Mouse (Mus musculus): ENCODE results near the gene Krtap16-1. TPM values are rescaled to one million over a fixed set of nuclear protein-coding genes. Genes with fewer than 3 reads are reported as not detected.

Krtap16-1 gene
- polyA plus RNA-seq, 1 experiment = not detected

GRCm38 (mm10) chr11:99985291-99986092 lies 905 bp downstream of the Krtap16-1 start:
- no peak for TF ChIP-seq GATA1 (IDR thresholded peaks at IDR 0.05; ENCODE audit: low read length)

- TF ChIP-seq GATA1 (IDR thresholded peaks at IDR 0.05; ENCODE audit: low read length) = no peak
These were observed 3.0 kb downstream of the Krtap16-1 start for GRCm38 (mm10) chr11:99983442-99983841.

GRCm38 (mm10) chr11:99982731-99983130 lies 3.7 kb downstream of the Krtap16-1 start:
- TF ChIP-seq GATA1 (IDR thresholded peaks at IDR 0.05; ENCODE audit: low read length) = no peak

- no peak for TF ChIP-seq GATA1 (IDR thresholded peaks at IDR 0.05; ENCODE audit: low read length)
These were observed 7.4 kb downstream of the Krtap16-1 start, which contains the start of gene Krtap29-1 for GRCm38 (mm10) chr11:99978953-99979352. Gene Krtap29-1 (minus strand): TSS chr11:99979053.

- TF ChIP-seq GATA1 (IDR thresholded peaks at IDR 0.05; ENCODE audit: low read length) = no peak
These were observed 20.4 kb downstream of the Krtap16-1 start for GRCm38 (mm10) chr11:99965961-99966360.

- no peak for TF ChIP-seq GATA1 (IDR thresholded peaks at IDR 0.05; ENCODE audit: low read length)
These were observed 22.2 kb downstream of the Krtap16-1 start for GRCm38 (mm10) chr11:99964213-99964612.

- TF ChIP-seq GATA1 (IDR thresholded peaks at IDR 0.05; ENCODE audit: low read length) = no peak
These were observed 38.2 kb downstream of the Krtap16-1 start, which contains the start of gene Krtap9-5 for GRCm38 (mm10) chr11:99948175-99948574. Gene Krtap9-5 (plus strand): TSS chr11:99948475.

GRCm38 (mm10) chr11:99937751-99938264 lies 48.6 kb downstream of the Krtap16-1 start:
- no peak for TF ChIP-seq GATA1 (IDR thresholded peaks at IDR 0.05; ENCODE audit: low read length)

- TF ChIP-seq GATA1 (IDR thresholded peaks at IDR 0.05; ENCODE audit: low read length) = no peak
These were observed 50.4 kb downstream of the Krtap16-1 start, which contains the start of gene Krtap31-2 for GRCm38 (mm10) chr11:99935991-99936390. Gene Krtap31-2 (plus strand): TSS chr11:99936291.

Other genes starting within 250 kb of the Krtap16-1 start
- gene Gm11595, start 213.7 kb downstream of the Krtap16-1 start, polyA plus RNA-seq (2012) = not detected in 2 replicates
- gene Krtap4-8, start 205.9 kb downstream of the Krtap16-1 start, polyA plus RNA-seq (2012) = not detected in 2 replicates
- not detected in 2 replicates for gene Krtap4-9, start 201.4 kb downstream of the Krtap16-1 start, polyA plus RNA-seq (2012)
- not detected in 2 replicates for gene Gm11596, start 193.1 kb downstream of the Krtap16-1 start, polyA plus RNA-seq (2012)
- not detected in 2 replicates for gene Gm11569, start 187.7 kb downstream of the Krtap16-1 start, polyA plus RNA-seq (2012)
- gene Gm11554, start 182.2 kb downstream of the Krtap16-1 start, polyA plus RNA-seq (2012) = not detected in 2 replicates
- not detected in 2 replicates for gene Krtap4-13, start 176.7 kb downstream of the Krtap16-1 start, polyA plus RNA-seq (2012)
- not detected in 2 replicates for gene Gm11564, start 170.9 kb downstream of the Krtap16-1 start, polyA plus RNA-seq (2012)
- not detected in 2 replicates for gene 2300003K06Rik, start 148.5 kb downstream of the Krtap16-1 start, polyA plus RNA-seq (2012)
- not detected in 2 replicates for gene Krtap4-16, start 135.0 kb downstream of the Krtap16-1 start, polyA plus RNA-seq (2012)
- not detected in 2 replicates for gene Gm11568, start 128.7 kb downstream of the Krtap16-1 start, polyA plus RNA-seq (2012)
- gene Gm11559, start 122.1 kb downstream of the Krtap16-1 start, polyA plus RNA-seq (2012) = not detected in 2 replicates
- not detected in 2 replicates for gene Krtap9-1, start 113.2 kb downstream of the Krtap16-1 start, polyA plus RNA-seq (2012)
- not detected in 2 replicates for gene Gm11567, start 107.4 kb downstream of the Krtap16-1 start, polyA plus RNA-seq (2012)
- gene Krtap31-1, start 78.7 kb downstream of the Krtap16-1 start, polyA plus RNA-seq (2012) = not detected in 2 replicates
- gene Gm11565, start 71.8 kb downstream of the Krtap16-1 start, polyA plus RNA-seq (2012) = not detected in 2 replicates
- not detected in 2 replicates for gene Krtap31-2, start 50.3 kb downstream of the Krtap16-1 start, polyA plus RNA-seq (2012)
- not detected in 2 replicates for gene Krtap9-5, start 38.1 kb downstream of the Krtap16-1 start, polyA plus RNA-seq (2012)
- gene Krtap29-1, start 7.5 kb downstream of the Krtap16-1 start, polyA plus RNA-seq (2012) = not detected in 2 replicates
- gene Krtap17-1, start 7.4 kb upstream of the Krtap16-1 start, polyA plus RNA-seq (2012) = not detected in 2 replicates
- gene Krt33a, start 29.6 kb upstream of the Krtap16-1 start, polyA plus RNA-seq (2012) = not detected in 2 replicates
- gene Krt33b, start 43.3 kb upstream of the Krtap16-1 start, polyA plus RNA-seq (2012) = not detected in 2 replicates
- not detected in 2 replicates for gene Krt34, start 55.0 kb upstream of the Krtap16-1 start, polyA plus RNA-seq (2012)
- gene Krt31, start 64.0 kb upstream of the Krtap16-1 start, polyA plus RNA-seq (2012) = not detected in 2 replicates
- not detected in 2 replicates for gene Krt32, start 101.6 kb upstream of the Krtap16-1 start, polyA plus RNA-seq (2012)
- not detected in 2 replicates for gene Krt35, start 109.6 kb upstream of the Krtap16-1 start, polyA plus RNA-seq (2012)
- gene Krt36, start 119.0 kb upstream of the Krtap16-1 start, polyA plus RNA-seq (2012) = not detected in 2 replicates
- gene Krt13, start 135.0 kb upstream of the Krtap16-1 start, polyA plus RNA-seq (2012) = not detected in 2 replicates
- gene Krt15, start 149.3 kb upstream of the Krtap16-1 start, polyA plus RNA-seq (2012) = not detected in 2 replicates
- gene Krt19, start 162.1 kb upstream of the Krtap16-1 start, polyA plus RNA-seq (2012) = not detected in 2 replicates
- not detected in 2 replicates for gene Krt9, start 206.6 kb upstream of the Krtap16-1 start, polyA plus RNA-seq (2012)
- gene Krt14, start 221.0 kb upstream of the Krtap16-1 start, polyA plus RNA-seq (2012) = not detected in 2 replicates